Mouse (Mus musculus) CH12.LX (cell line): ENCODE measurements around the gene Ehmt1. TPM values are rescaled to one million over a fixed set of nuclear protein-coding genes. Genes with fewer than 3 reads are reported as not detected.

Experiments
- DNase-seq: peaks from one replicate; pipeline ENCODE4 v3.0.0-alpha.2; 2013; ENCODE audit errors: extremely low read depth
- H3K27ac ChIP-seq: 2 replicates; pipeline ENCODE4 v1.5.1; 2012; ENCODE audit warnings: low read depth, mild to moderate bottlenecking, control low read depth, moderate library complexity; ENCODE audit not compliant: insufficient read depth
- H3K27me3 ChIP-seq: replicated peaks from 2 replicates; pipeline ENCODE3; 2012; ENCODE audit warnings: inconsistent platforms
- H3K36me3 ChIP-seq, 2 experiments: replicated peaks in 1 of 2; 2 replicates each; pipeline versions ENCODE3 to v1.6.1; 2012; ENCODE audit warnings: inconsistent platforms in 1 of 2, low read length in 1 of 2, mild to moderate bottlenecking in 1 of 2, mixed read lengths in 1 of 2, moderate library complexity in 1 of 2; ENCODE audit not compliant: control insufficient read depth in 1 of 2, insufficient read depth in 1 of 2
- H3K4me1 ChIP-seq, 2 experiments: 2 replicates each; pipeline ENCODE4 v1.6.1; 2012; ENCODE audit warnings: inconsistent platforms in 1 of 2, moderate library complexity in 1 of 2; ENCODE audit not compliant: insufficient read depth in 2 of 2, control insufficient read depth in 1 of 2
- H3K4me2 ChIP-seq: 2 replicates; pipeline ENCODE4 v1.6.1; 2012; ENCODE audit warnings: low read depth, mild to moderate bottlenecking, control low read depth; ENCODE audit not compliant: poor library complexity, insufficient read depth, severe bottlenecking
- H3K4me3 ChIP-seq, 3 experiments: fragments of 150-350 bp in 1 of 3; sonication (generic) in 1 of 3; replicated peaks in 1 of 3; 2 replicates each; pipeline versions ENCODE3 to v1.5.1; 2011 to 2012; ENCODE audit warnings: low read depth in 2 of 3, low read length in 2 of 3, mild to moderate bottlenecking in 2 of 3, moderate library complexity in 2 of 3, control low read depth in 1 of 3, improper control_type of control experiment in 1 of 3, inconsistent platforms in 1 of 3, mixed read lengths in 1 of 3; ENCODE audit not compliant: poor library complexity in 1 of 3
- H3K79me2 ChIP-seq: replicated peaks from 2 replicates; pipeline ENCODE4 v1.6.1; 2012; ENCODE audit warnings: mild to moderate bottlenecking, moderate library complexity; ENCODE audit not compliant: control insufficient read depth, poor library complexity, insufficient read depth, severe bottlenecking; ENCODE audit errors: extremely low read depth
- H3K9ac ChIP-seq: 2 replicates; pipeline ENCODE4 v1.6.1; 2012; ENCODE audit warnings: low read depth, mild to moderate bottlenecking, control low read depth, moderate library complexity; ENCODE audit not compliant: insufficient read depth
- H3K9me3 ChIP-seq: replicated peaks from 2 replicates; pipeline ENCODE3; 2012; ENCODE audit warnings: low read length, inconsistent platforms, mixed read lengths
- BHLHE40 ChIP-seq: IDR thresholded peaks from 2 replicates; pipeline ENCODE4 v1.6.1; 2011; ENCODE audit warnings: mild to moderate bottlenecking, low read depth, low read length, improper control_type of control experiment
- CTCF ChIP-seq, 2 experiments: IDR thresholded peaks in 1 of 2; conservative IDR thresholded peaks in 1 of 2; 2 replicates each; pipeline ENCODE4 v1.5.1; 2011 to 2012; ENCODE audit warnings: low read depth in 2 of 2, low read length in 2 of 2, improper control_type of control experiment in 1 of 2, inconsistent platforms in 1 of 2, mild to moderate bottlenecking in 1 of 2, moderate library complexity in 1 of 2
- ELF1 ChIP-seq: IDR thresholded peaks from 2 replicates; pipeline ENCODE4 v1.6.1; 2014; ENCODE audit warnings: low read depth, mild to moderate bottlenecking, inconsistent platforms, low read length, improper control_type of control experiment
- EP300 ChIP-seq: IDR thresholded peaks from 2 replicates; pipeline ENCODE4 v1.6.1; 2011; ENCODE audit warnings: low read length, improper control_type of control experiment
- ETS1 ChIP-seq: conservative IDR thresholded peaks from 2 replicates; pipeline ENCODE4 v1.6.1; 2012; ENCODE audit warnings: low read depth, mild to moderate bottlenecking, inconsistent platforms, low read length, improper control_type of control experiment, moderate library complexity
- GABPA ChIP-seq: IDR thresholded peaks from 2 replicates; pipeline ENCODE4 v1.6.1; 2012; ENCODE audit warnings: low read depth, low read length, improper control_type of control experiment, inconsistent platforms; ENCODE audit not compliant: insufficient replicate concordance
- JUN ChIP-seq: IDR thresholded peaks from 2 replicates; pipeline ENCODE4 v1.6.1; 2011; ENCODE audit warnings: low read depth, mild to moderate bottlenecking, low read length, improper control_type of control experiment, moderate library complexity; ENCODE audit not compliant: insufficient read depth
- JUND ChIP-seq: conservative IDR thresholded peaks from 2 replicates; pipeline ENCODE4 v1.6.1; 2011; ENCODE audit warnings: low read depth, low read length, improper control_type of control experiment
- KAT2A ChIP-seq: IDR thresholded peaks from 2 replicates; pipeline ENCODE4 v1.6.1; 2012; ENCODE audit warnings: low read length, improper control_type of control experiment, inconsistent platforms; ENCODE audit not compliant: insufficient replicate concordance
- MAFK ChIP-seq: IDR thresholded peaks from 2 replicates; pipeline ENCODE4 v1.6.1; 2011; ENCODE audit warnings: low read length, improper control_type of control experiment; ENCODE audit not compliant: insufficient replicate concordance
- MAX ChIP-seq: IDR thresholded peaks from 2 replicates; pipeline ENCODE4 v1.6.1; 2011; ENCODE audit warnings: low read length, improper control_type of control experiment
- MAZ ChIP-seq: IDR thresholded peaks from 2 replicates; pipeline ENCODE4 v1.6.1; 2012; ENCODE audit warnings: low read depth, mild to moderate bottlenecking, inconsistent platforms, low read length, improper control_type of control experiment, moderate library complexity
- MYC ChIP-seq: IDR thresholded peaks from 2 replicates; pipeline ENCODE4 v1.6.1; 2011; ENCODE audit warnings: low read depth, mild to moderate bottlenecking, improper control_type of control experiment, low read length
- NRF1 ChIP-seq: IDR thresholded peaks from 2 replicates; pipeline ENCODE4 v1.6.1; 2014; ENCODE audit warnings: low read depth, mild to moderate bottlenecking, inconsistent platforms, low read length, improper control_type of control experiment, moderate library complexity
- PAX5 ChIP-seq: IDR thresholded peaks from 2 replicates; pipeline ENCODE4 v1.6.1; 2012; ENCODE audit warnings: low read length, inconsistent platforms, mixed read lengths
- POLR2A ChIP-seq: IDR thresholded peaks from 2 replicates; pipeline ENCODE4 v1.6.1; 2011; ENCODE audit warnings: low read depth, mild to moderate bottlenecking, improper control_type of control experiment, low read length
- SIN3A ChIP-seq: IDR thresholded peaks from 2 replicates; pipeline ENCODE4 v1.6.1; 2012; ENCODE audit warnings: low read length, improper control_type of control experiment, inconsistent platforms
- SMC3 ChIP-seq: IDR thresholded peaks from 2 replicates; pipeline ENCODE4 v1.6.1; 2011; ENCODE audit warnings: low read depth, low read length, improper control_type of control experiment
- TBP ChIP-seq: conservative IDR thresholded peaks from 2 replicates; pipeline ENCODE4 v1.6.1; 2011; ENCODE audit warnings: low read depth, low read length, improper control_type of control experiment
- TCF12 ChIP-seq: IDR thresholded peaks from 2 replicates; pipeline ENCODE4 v1.6.1; 2014; ENCODE audit warnings: low read depth, mild to moderate bottlenecking, inconsistent platforms, low read length, improper control_type of control experiment
- UBTF ChIP-seq: IDR thresholded peaks from 2 replicates; pipeline ENCODE4 v1.6.1; 2012; ENCODE audit warnings: low read depth, mild to moderate bottlenecking, inconsistent platforms, low read length, improper control_type of control experiment, moderate library complexity
- USF1 ChIP-seq: IDR thresholded peaks from 2 replicates; pipeline ENCODE4 v1.6.1; 2014; ENCODE audit warnings: low read depth, mild to moderate bottlenecking, inconsistent platforms, low read length, improper control_type of control experiment
- ZMIZ1 ChIP-seq: IDR thresholded peaks from 2 replicates; pipeline ENCODE4 v1.6.1; 2012; ENCODE audit warnings: low read depth, mild to moderate bottlenecking, inconsistent platforms, low read length, improper control_type of control experiment
- ZNF384 ChIP-seq: IDR thresholded peaks from 2 replicates; pipeline ENCODE4 v1.6.1; 2012; ENCODE audit warnings: low read depth, low read length, improper control_type of control experiment, inconsistent platforms
- dilution Hi-C: fragments of 300-500 bp; cut with MboI; formaldehyde crosslinking; loops from 2 replicates; pipeline ENCODE4 v1.14.3; 2020; ENCODE audit warnings: low sequenced_read_pairs; ENCODE audit not compliant: extremely low pct_unique_long_range_greater_than_20kb, extremely low pct_ligation_motif_present
- in situ Hi-C: fragments of 300-500 bp; cut with MboI; formaldehyde crosslinking; loops from 3 replicates; pipeline ENCODE4 v1.14.3; 2019; ENCODE audit warnings: low sequenced_read_pairs, low pct_ligation_motif_present, low pct_unique_long_range_greater_than_20kb, mixed read lengths
- polyA plus RNA-seq: library from polyadenylated mRNA; unstranded; fragments of >175 nt; gene quantifications from 2 replicates; pipeline ENCODE4 v1.2.1, GENCODE M21; 2012; ENCODE audit warnings: low read depth; ENCODE audit not compliant: insufficient read length
- total RNA-seq, 2 experiments: library from RNA; depleted of rRNA; stranded (reverse); fragments of 300-350 nt in 1 of 2; fragments of >200 nt in 1 of 2; gene quantifications; 2 replicates each; pipeline ENCODE4 v1.2.3; 2012 to 2014

Gene Ehmt1
- total and polyA plus RNA-seq, 3 experiments = 25.5 to 30.7 (median 27.2) TPM

DNA sequence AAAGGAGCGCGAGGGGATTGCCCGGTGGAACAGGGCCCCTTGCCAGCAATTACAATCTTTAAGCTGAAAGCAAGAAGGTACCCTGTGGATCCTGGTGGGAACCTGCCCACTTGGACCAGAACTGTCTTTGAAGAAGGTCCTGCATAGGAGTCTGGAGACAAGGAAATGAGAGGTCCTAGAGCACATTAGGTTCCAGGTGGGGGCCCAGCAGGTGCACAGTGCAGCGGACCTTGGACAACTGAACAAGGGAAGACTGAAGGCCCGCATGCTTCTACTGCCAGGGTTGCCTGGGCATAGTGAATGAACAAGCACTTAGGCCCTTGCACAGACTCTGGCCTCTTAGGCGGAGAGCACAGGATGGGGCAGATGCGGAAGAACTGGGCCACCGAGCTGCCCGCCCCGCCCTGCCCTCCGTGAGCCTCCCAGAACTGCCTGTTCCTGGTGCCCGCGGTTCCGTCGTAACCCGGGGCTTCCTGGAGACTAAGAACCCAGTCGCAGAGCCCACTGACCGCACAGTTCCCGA lies 15.1 kb upstream of the Ehmt1 start:
- Histone ChIP-seq H3K4me3 (peak overlapping the region; percentile 69 to 95 (median 86)), H3K27me3 (peaks cover 8% of the 10 kb centered on the region)
- TF ChIP-seq UBTF (peak; percentile 54; the same call in 1 of the 2 replicates), MYC (0 out of 2 replicates have a peak, but pooled peaks have one; percentile 10), POLR2A (no peak), ELF1 (peak; percentile 81)
- TF ChIP-seq, all 38 proteins: peak for 3
- H3K4me2 ChIP-seq = peak overlapping the region; percentile 75
- in situ Hi-C loops (no loop called here), dilution Hi-C loops (no loop called here)
- H3K9me3 ChIP-seq = no peaks in the 10 kb centered on the region
- peak overlapping the region; percentile 42 for H3K27ac ChIP-seq
- no peaks in the 10 kb centered on the region; the same call in 1 of the 2 replicates for H3K79me2 ChIP-seq
- H3K9ac ChIP-seq = peak overlapping the region; percentile 70
- H3K36me3 ChIP-seq = peaks cover 0 to 4% of the 10 kb centered on the region in 2 experiments
- peak; percentile 40 for DNase-seq
- H3K4me1 ChIP-seq = peaks cover 9 to 17% of the 10 kb centered on the region in 2 experiments

GRCm38 (mm10) chr2:24929593-24929992 lies 10.2 kb upstream of the Ehmt1 start:
- no peak for TF ChIP-seq POLR2A
- TF ChIP-seq MYC = no peak
- TF ChIP-seq MAX = no peak
- no peak for TF ChIP-seq ZNF384
- no peak for TF ChIP-seq USF1
- no peak for TF ChIP-seq KAT2A
- TF ChIP-seq ETS1 = no peak
- TF ChIP-seq EP300 = no peak
- TF ChIP-seq GABPA = no peak
- no peak for TF ChIP-seq NRF1
- no peak for TF ChIP-seq MAZ
- no peak overlapping the region for H3K4me3 ChIP-seq
- H3K36me3 ChIP-seq = peaks cover 17 to 36% of the 10 kb centered on the region in 2 experiments
- no peaks in the 10 kb centered on the region for H3K9me3 ChIP-seq
- H3K4me2 ChIP-seq = no peak overlapping the region
- H3K4me1 ChIP-seq = peaks cover 14 to 41% of the 10 kb centered on the region in 2 experiments
- H3K9ac ChIP-seq = no peak overlapping the region
- in situ Hi-C loops (no loop called here), dilution Hi-C loops (no loop called here)
- no peak for DNase-seq
- H3K27ac ChIP-seq = no peak overlapping the region
- H3K79me2 ChIP-seq = no peaks in the 10 kb centered on the region; the same call in 1 of the 2 replicates
- no peaks in the 10 kb centered on the region for H3K27me3 ChIP-seq

- H3K9ac ChIP-seq = no peak overlapping the region
- H3K27me3 ChIP-seq = no peaks in the 10 kb centered on the region
- H3K36me3 ChIP-seq = peaks cover 18 to 37% of the 10 kb centered on the region in 2 experiments
- H3K4me1 ChIP-seq = peaks cover 13 to 39% of the 10 kb centered on the region in 2 experiments
- H3K27ac ChIP-seq = no peak overlapping the region
- H3K9me3 ChIP-seq = no peaks in the 10 kb centered on the region
- H3K79me2 ChIP-seq = no peaks in the 10 kb centered on the region; the same call in 1 of the 2 replicates
- no peak overlapping the region for H3K4me2 ChIP-seq
- no peak for DNase-seq
- no peak overlapping the region for H3K4me3 ChIP-seq
- in situ Hi-C loops = no loop called here
- dilution Hi-C loops = no loop called here
- TF ChIP-seq SMC3 (no peak), ELF1 (no peak), MAFK (no peak), CTCF (conservative IDR thresholded peaks at IDR 0.05 in 1 of 2, IDR thresholded peaks at IDR 0.05 in 1 of 2; ENCODE audit: low read depth in 2 of 2, low read length in 2 of 2) (no peak), NRF1 (no peak), GABPA (no peak), JUND (no peak), ZMIZ1 (no peak), TCF12 (no peak), JUN (no peak), ETS1 (no peak), USF1 (no peak), POLR2A (no peak), KAT2A (no peak), TBP (no peak), PAX5 (no peak), BHLHE40 (no peak), MYC (no peak), SIN3A (no peak), UBTF (no peak)
These were observed 9.7 kb upstream of the Ehmt1 start for GRCm38 (mm10) chr2:24929119-24929518.
